In the genomic region with DNA sequence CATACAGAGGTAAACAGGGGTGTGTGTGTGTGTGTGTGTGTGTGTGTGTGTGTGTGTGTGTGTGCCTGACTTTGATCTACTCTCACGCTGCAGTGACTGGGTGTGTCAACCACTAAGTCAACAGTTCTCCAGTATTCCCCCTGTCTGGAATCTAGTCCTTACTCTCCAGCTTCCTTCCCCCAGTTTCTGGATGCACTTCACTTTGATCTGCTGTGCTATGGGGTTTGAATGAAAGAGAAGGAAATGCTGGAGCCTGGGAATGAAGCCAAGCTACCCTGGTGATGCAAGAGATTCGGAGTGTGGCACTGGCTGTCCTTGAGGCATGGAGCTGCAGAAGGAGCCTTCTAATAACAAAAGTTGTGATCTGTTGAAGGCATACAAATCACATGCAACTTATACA, we compare ENCODE assay signal across 11 mouse cellular contexts.
DNase-seq lines count a peak whose midpoint lies in the region; ATAC-seq and TF ChIP-seq lines count a peak whose summit lies in the region.
"Had no signal": no experiment of that assay in that cellular context is flagged by ENCODE, and none has a peak within 500 bp of the region (broad histone marks: within the 10 kb centered on the region; RNA-seq: fewer than 3 reads in every experiment).

No protein-coding gene starts in this region.

- WGBS in hindbrain, embryonic 16.5 days, result 47% methylated on average over 2 of the region's 2 CpGs
- WGBS in hindbrain, embryonic 14.5 days, result 58% methylated on average over 2 of the region's 2 CpGs
- WGBS in lung, embryonic 14.5 days, result 13% methylated on average over 2 of the region's 2 CpGs
- 82% methylated on average over 2 of the region's 2 CpGs for WGBS in hindbrain, embryonic 12.5 days

- H3K4me1 ChIP-seq in hindbrain, embryonic 16.5 days (ENCODE audit: control insufficient read depth, insufficient read depth, low read depth, low read length), result no peaks in the 10 kb centered on the region
- no peaks in the 10 kb centered on the region for H3K4me1 ChIP-seq in hindbrain, embryonic 14.5 days (replicated peaks; ENCODE audit: control insufficient read depth, insufficient read depth, low read length)
- H3K4me1 ChIP-seq in lung, embryonic 14.5 days (ENCODE audit: insufficient read depth), result no peaks in the 10 kb centered on the region
- H3K4me1 ChIP-seq in hindbrain, embryonic 12.5 days, result no peaks in the 10 kb centered on the region
- H3K4me1 ChIP-seq: liver, embryonic 13.5 days had no signal

- no peak overlapping the region for H3K4me3 ChIP-seq in hindbrain, embryonic 16.5 days (ENCODE audit: low read length)
- H3K4me3 ChIP-seq in hindbrain, embryonic 14.5 days (replicated peaks; ENCODE audit: low read length), result no peak overlapping the region
- H3K4me3 ChIP-seq in lung, embryonic 14.5 days (ENCODE audit: low read depth, low read length), result no peak overlapping the region
- no peak overlapping the region for H3K4me3 ChIP-seq in hindbrain, embryonic 12.5 days
- H3K4me3 ChIP-seq: liver, embryonic 13.5 days had no signal

- no peak overlapping the region for H3K9ac ChIP-seq in hindbrain, embryonic 16.5 days (ENCODE audit: low read depth, low read length)
- H3K9ac ChIP-seq in hindbrain, embryonic 14.5 days, result no peak overlapping the region
- H3K9ac ChIP-seq in lung, embryonic 14.5 days, result no peak overlapping the region
- no peak overlapping the region for H3K9ac ChIP-seq in hindbrain, embryonic 12.5 days
- H3K9ac ChIP-seq: liver, embryonic 13.5 days had no signal

- no peak for DNase-seq in hindbrain, embryonic 14.5 days (ENCODE audit: low spot score)
- DNase-seq in 3134 (ENCODE audit: extremely low read depth, insufficient read length, low spot score), result peak; percentile 19
- peak; percentile 81 for DNase-seq in adrenal gland, adult 8-10 months
- peak; percentile 88 for DNase-seq in lung, embryonic 14.5 days
- no peak for DNase-seq in gastrocnemius, adult 8-10 months (ENCODE audit: low spot score in 2 of 2)
- DNase-seq: gastrocnemius, postnatal 10 days; kidney, postnatal 4 days; liver, embryonic 13.5 days had no signal

- no peak overlapping the region for H3K4me2 ChIP-seq in hindbrain, embryonic 16.5 days (ENCODE audit: low read length)
- no peak overlapping the region for H3K4me2 ChIP-seq in hindbrain, embryonic 14.5 days (replicated peaks)
- no peak overlapping the region for H3K4me2 ChIP-seq in lung, embryonic 14.5 days
- H3K4me2 ChIP-seq in hindbrain, embryonic 12.5 days (replicated peaks), result no peak overlapping the region
- H3K4me2 ChIP-seq: liver, embryonic 13.5 days had no signal

- H3K27me3 ChIP-seq in hindbrain, embryonic 16.5 days (replicated peaks; ENCODE audit: control insufficient read depth, insufficient read depth, low read length), result no peaks in the 10 kb centered on the region
- H3K27me3 ChIP-seq in hindbrain, embryonic 14.5 days (ENCODE audit: control insufficient read depth, insufficient read depth, low read length), result no peaks in the 10 kb centered on the region
- no peaks in the 10 kb centered on the region for H3K27me3 ChIP-seq in lung, embryonic 14.5 days (ENCODE audit: insufficient read depth, low read length)
- no peaks in the 10 kb centered on the region for H3K27me3 ChIP-seq in hindbrain, embryonic 12.5 days
- H3K27me3 ChIP-seq: liver, embryonic 13.5 days had no signal

- no peak for TF ChIP-seq CTCF in lung, embryonic 14.5 days (IDR thresholded peaks at IDR 0.05; ENCODE audit: low read depth)

- ATAC-seq in hindbrain, embryonic 16.5 days, result 0 out of 2 replicates have a peak, but pooled peaks have one; percentile 37
- ATAC-seq in hindbrain, embryonic 14.5 days (ENCODE audit: low FRiP score), result no peak
- peak; percentile 87 for ATAC-seq in lung, embryonic 14.5 days (ENCODE audit: insufficient read depth)
- ATAC-seq in monocyte, adult 5-6 weeks (replicated peaks; ENCODE audit: insufficient number of reproducible peaks, low FRiP score, low TSS enrichment, poor library complexity, severe bottlenecking), result no peak
- ATAC-seq in hindbrain, embryonic 12.5 days (ENCODE audit: low FRiP score), result no peak

- no peak overlapping the region for H3K27ac ChIP-seq in hindbrain, embryonic 16.5 days (ENCODE audit: low read depth, low read length)
- H3K27ac ChIP-seq in hindbrain, embryonic 14.5 days, result no peak overlapping the region
- H3K27ac ChIP-seq in lung, embryonic 14.5 days (ENCODE audit: low read depth), result no peak overlapping the region
- H3K27ac ChIP-seq in hindbrain, embryonic 12.5 days, result no peak overlapping the region
- H3K27ac ChIP-seq: liver, embryonic 13.5 days had no signal

- no peaks in the 10 kb centered on the region for H3K9me3 ChIP-seq in hindbrain, embryonic 16.5 days (ENCODE audit: control insufficient read depth, low read length)
- no peaks in the 10 kb centered on the region for H3K9me3 ChIP-seq in hindbrain, embryonic 14.5 days (ENCODE audit: control insufficient read depth, low read length)
- no peaks in the 10 kb centered on the region for H3K9me3 ChIP-seq in lung, embryonic 14.5 days (ENCODE audit: low read depth, low read length)
- H3K9me3 ChIP-seq in hindbrain, embryonic 12.5 days (replicated peaks), result no peaks in the 10 kb centered on the region
- H3K9me3 ChIP-seq: liver, embryonic 13.5 days had no signal

- no peaks in the 10 kb centered on the region for H3K36me3 ChIP-seq in hindbrain, embryonic 16.5 days (ENCODE audit: control insufficient read depth, insufficient read depth, low read length)
- no peaks in the 10 kb centered on the region for H3K36me3 ChIP-seq in hindbrain, embryonic 14.5 days (replicated peaks; ENCODE audit: control insufficient read depth, insufficient read depth)
- H3K36me3 ChIP-seq in lung, embryonic 14.5 days (ENCODE audit: insufficient read depth), result no peaks in the 10 kb centered on the region
- no peaks in the 10 kb centered on the region for H3K36me3 ChIP-seq in hindbrain, embryonic 12.5 days
- H3K36me3 ChIP-seq: liver, embryonic 13.5 days had no signal

Comparison
In these comparisons a context has a peak if more than half of its experiments do, and no peak if none do; other contexts are left out.
1. ATAC-seq: peak in hindbrain, embryonic 16.5 days (single experiment) and lung, embryonic 14.5 days (single experiment); none in hindbrain, embryonic 14.5 days (single experiment), monocyte, adult 5-6 weeks (single experiment) and hindbrain, embryonic 12.5 days (single experiment).
2. DNase-seq: peak in 3134 (single experiment), adrenal gland, adult 8-10 months (single experiment) and lung, embryonic 14.5 days (single experiment); none in hindbrain, embryonic 14.5 days (single experiment) and gastrocnemius, adult 8-10 months (0 of 2).